Mouse (Mus musculus) CH12.LX (cell line): ENCODE data around the gene Plekhg3.

Experiments used
- CHD2 ChIP-seq: IDR thresholded peaks from 2 replicates; pipeline ENCODE4 v1.6.1; 2011; ENCODE audit warnings: low read length, improper control_type of control experiment
- CTCF ChIP-seq, 2 experiments: IDR thresholded peaks in 1 of 2; conservative IDR thresholded peaks in 1 of 2; 2 replicates each; pipeline ENCODE4 v1.5.1; 2011 to 2012; ENCODE audit warnings: low read depth in 2 of 2, low read length in 2 of 2, improper control_type of control experiment in 1 of 2, inconsistent platforms in 1 of 2, mild to moderate bottlenecking in 1 of 2, moderate library complexity in 1 of 2
- E2F4 ChIP-seq: IDR thresholded peaks from 2 replicates; pipeline ENCODE4 v1.6.1; 2011; ENCODE audit warnings: low read depth, low read length, improper control_type of control experiment; ENCODE audit not compliant: insufficient replicate concordance
- ETS1 ChIP-seq: conservative IDR thresholded peaks from 2 replicates; pipeline ENCODE4 v1.6.1; 2012; ENCODE audit warnings: low read depth, mild to moderate bottlenecking, inconsistent platforms, low read length, improper control_type of control experiment, moderate library complexity
- MAZ ChIP-seq: IDR thresholded peaks from 2 replicates; pipeline ENCODE4 v1.6.1; 2012; ENCODE audit warnings: low read depth, mild to moderate bottlenecking, inconsistent platforms, low read length, improper control_type of control experiment, moderate library complexity
- MXI1 ChIP-seq: IDR thresholded peaks from 2 replicates; pipeline ENCODE4 v1.6.1; 2011; ENCODE audit warnings: mild to moderate bottlenecking, low read depth, low read length, improper control_type of control experiment
- POLR2A ChIP-seq: IDR thresholded peaks from 2 replicates; pipeline ENCODE4 v1.6.1; 2011; ENCODE audit warnings: low read depth, mild to moderate bottlenecking, improper control_type of control experiment, low read length
- TCF12 ChIP-seq: IDR thresholded peaks from 2 replicates; pipeline ENCODE4 v1.6.1; 2014; ENCODE audit warnings: low read depth, mild to moderate bottlenecking, inconsistent platforms, low read length, improper control_type of control experiment
- ZNF384 ChIP-seq: IDR thresholded peaks from 2 replicates; pipeline ENCODE4 v1.6.1; 2012; ENCODE audit warnings: low read depth, low read length, improper control_type of control experiment, inconsistent platforms

- no peak for TF ChIP-seq CTCF (conservative IDR thresholded peaks at IDR 0.05 in 1 of 2, IDR thresholded peaks at IDR 0.05 in 1 of 2; ENCODE audit: low read depth in 2 of 2, low read length in 2 of 2)
- TF ChIP-seq TCF12: no peak
- TF ChIP-seq POLR2A: no peak
- no peak for TF ChIP-seq MAZ
- TF ChIP-seq CHD2: no peak
- no peak for TF ChIP-seq ZNF384
- no peak for TF ChIP-seq MXI1
- no peak for TF ChIP-seq E2F4
- TF ChIP-seq ETS1: no peak
Observed at GRCm38 (mm10) chr12:76573381-76573780, 42.7 kb downstream of the Plekhg3 start.
